In genomic region chr15:36402051-36402450, GRCm38 (mm10) we compare ENCODE assay signal across 31 mouse cellular contexts.
"Had no signal": no experiment of that assay in that cellular context is flagged by ENCODE, and none has a peak within 500 bp of the region (broad histone marks: within the 10 kb centered on the region; RNA-seq: fewer than 3 reads in every experiment).

No protein-coding gene starts in this region.

- H3K27me3 ChIP-seq: limb, embryonic 12.5 days; limb, embryonic 13.5 days; limb, embryonic 15.5 days; lung, embryonic 15.5 days; midbrain, embryonic 12.5 days; midbrain, embryonic 15.5 days; neural tube, embryonic 12.5 days; neural tube, embryonic 13.5 days had no signal

- H3K36me3 ChIP-seq: limb, embryonic 10.5 days; limb, embryonic 12.5 days; limb, embryonic 13.5 days; limb, embryonic 15.5 days; liver, embryonic 12.5 days; liver, embryonic 13.5 days; liver, embryonic 15.5 days; lung, embryonic 15.5 days; midbrain, embryonic 10.5 days; midbrain, embryonic 12.5 days; midbrain, embryonic 15.5 days; neural tube, embryonic 12.5 days; neural tube, embryonic 13.5 days had no signal

- H3K9ac ChIP-seq: limb, embryonic 12.5 days; limb, embryonic 13.5 days; limb, embryonic 15.5 days; liver, embryonic 12.5 days; liver, embryonic 13.5 days; liver, embryonic 14.5 days; liver, embryonic 15.5 days; liver, postnatal 0 days; lung, embryonic 14.5 days; lung, embryonic 15.5 days; midbrain, embryonic 12.5 days; midbrain, embryonic 15.5 days; neural tube, embryonic 12.5 days; neural tube, embryonic 13.5 days had no signal

- H3K4me1 ChIP-seq: limb, embryonic 10.5 days; megakaryocyte, embryonic 14.5 days had no signal

- H3K4me3 ChIP-seq: limb, embryonic 10.5 days; limb, embryonic 12.5 days; limb, embryonic 13.5 days; limb, embryonic 15.5 days; liver, embryonic 12.5 days; liver, embryonic 13.5 days; liver, embryonic 15.5 days; lung, embryonic 15.5 days; megakaryocyte, embryonic 14.5 days; midbrain, embryonic 10.5 days; midbrain, embryonic 12.5 days; midbrain, embryonic 15.5 days; myocyte; neural tube, embryonic 12.5 days; neural tube, embryonic 13.5 days had no signal

- ATAC-seq: liver, embryonic 12.5 days; liver, postnatal 0 days; lung, postnatal 0 days; midbrain, embryonic 15.5 days; midbrain, embryonic 16.5 days had no signal

- H3K4me2 ChIP-seq: limb, embryonic 12.5 days; limb, embryonic 13.5 days; limb, embryonic 15.5 days; liver, embryonic 11.5 days; liver, embryonic 12.5 days; liver, embryonic 13.5 days; liver, embryonic 15.5 days; lung, embryonic 14.5 days; lung, embryonic 15.5 days; midbrain, embryonic 12.5 days; midbrain, embryonic 15.5 days; neural tube, embryonic 12.5 days; neural tube, embryonic 13.5 days had no signal

- DNase-seq: left cerebral cortex, postnatal 4 days; liver; liver, embryonic 13.5 days; liver, postnatal 0 days; lung, adult 18-20 months; lung, adult 2 months; lung, embryonic 14.5 days; lung, postnatal 10 days; lung, postnatal 14 days; lung, postnatal 36 days; lung, postnatal 4 days; midbrain, embryonic 14.5 days had no signal

- H3K9me3 ChIP-seq: limb, embryonic 10.5 days; limb, embryonic 12.5 days; limb, embryonic 13.5 days; limb, embryonic 15.5 days; liver, embryonic 13.5 days; liver, embryonic 15.5 days; lung, embryonic 15.5 days; midbrain, embryonic 10.5 days; midbrain, embryonic 12.5 days; midbrain, embryonic 15.5 days; neural tube, embryonic 12.5 days; neural tube, embryonic 13.5 days had no signal

- H3K27ac ChIP-seq: limb, embryonic 10.5 days; limb, embryonic 12.5 days; limb, embryonic 13.5 days; limb, embryonic 15.5 days; liver, embryonic 12.5 days; liver, embryonic 13.5 days; liver, embryonic 14.5 days; liver, embryonic 15.5 days; lung, embryonic 15.5 days; macrophage; midbrain, embryonic 10.5 days; midbrain, embryonic 12.5 days; midbrain, embryonic 15.5 days; neural tube, embryonic 12.5 days; neural tube, embryonic 13.5 days had no signal
